Mouse (Mus musculus) hindbrain, embryonic 11.5 days (tissue): ENCODE data around the gene Emilin2. TPM values are rescaled to one million over a fixed set of nuclear protein-coding genes. Genes with fewer than 3 reads are reported as not detected.

ENCODE experiments used
- ATAC-seq: fragments of 200-750 bp; cut with Nextera tagmentation; 2 replicates; pipeline ENCODE4 v1.8.0; 2017; ENCODE audit warnings: mild to moderate bottlenecking, moderate TSS enrichment, moderate library complexity; ENCODE audit not compliant: low FRiP score
- DNase-seq: peaks from one replicate; pipeline ENCODE4 v3.0.0-alpha.2; 2015; ENCODE audit warnings: low spot score
- H3K27ac ChIP-seq: fragments of 300-500 bp; sonication (generic); 2 replicates; pipeline ENCODE4 v1.5.1; 2014; ENCODE audit warnings: mild to moderate bottlenecking, low read depth, low read length
- H3K27me3 ChIP-seq: fragments of 300-500 bp; sonication (generic); 2 replicates; pipeline ENCODE4 v1.6.1; 2014; ENCODE audit warnings: mild to moderate bottlenecking, low read length, moderate library complexity, mixed read lengths; ENCODE audit not compliant: control insufficient read depth, insufficient read depth
- H3K36me3 ChIP-seq: fragments of 300-500 bp; sonication (generic); 2 replicates; pipeline ENCODE4 v1.6.1; 2014; ENCODE audit warnings: mild to moderate bottlenecking, low read length, moderate library complexity, mixed read lengths; ENCODE audit not compliant: control insufficient read depth, insufficient read depth
- H3K4me1 ChIP-seq: fragments of 300-500 bp; sonication (generic); replicated peaks from 2 replicates; pipeline ENCODE4 v1.6.1; 2014; ENCODE audit warnings: low read length, mixed read lengths; ENCODE audit not compliant: control insufficient read depth, insufficient read depth
- H3K4me2 ChIP-seq: fragments of 300-500 bp; sonication (generic); replicated peaks from 2 replicates; pipeline ENCODE4 v1.6.1; 2014; ENCODE audit warnings: mild to moderate bottlenecking, low read depth, low read length
- H3K4me3 ChIP-seq: fragments of 300-500 bp; sonication (generic); 2 replicates; pipeline ENCODE4 v1.5.1; 2014; ENCODE audit warnings: low read depth, low read length
- H3K9ac ChIP-seq: fragments of 300-500 bp; sonication (generic); 2 replicates; pipeline ENCODE4 v1.6.1; 2014; ENCODE audit warnings: low read depth, low read length
- H3K9me3 ChIP-seq: fragments of 300-500 bp; sonication (generic); 2 replicates; pipeline ENCODE4 v1.6.1; 2016; ENCODE audit warnings: low read length; ENCODE audit not compliant: control insufficient read depth
- WGBS: fragments of 180-500 bp; shearing (Covaris S2); extraction: QIAGEN DNeasy Blood & Tissue Kit; methylation state at CpG from one replicate; pipeline ENCODE4 v1.1.7; 2014; 5-methylcytosine and 5-hydroxymethylcytosine counted together
- polyA plus RNA-seq: library from polyadenylated mRNA; unstranded; fragments of >200 nt; fragmentation: Nextera tagmentation; extraction: Ambion mirVana; gene quantifications from 2 replicates; pipeline ENCODE4 v1.2.1, GENCODE M21; 2014

The Emilin2 gene
- 7.8 and 11.2 TPM in 2 replicates for polyA plus RNA-seq

DNA sequence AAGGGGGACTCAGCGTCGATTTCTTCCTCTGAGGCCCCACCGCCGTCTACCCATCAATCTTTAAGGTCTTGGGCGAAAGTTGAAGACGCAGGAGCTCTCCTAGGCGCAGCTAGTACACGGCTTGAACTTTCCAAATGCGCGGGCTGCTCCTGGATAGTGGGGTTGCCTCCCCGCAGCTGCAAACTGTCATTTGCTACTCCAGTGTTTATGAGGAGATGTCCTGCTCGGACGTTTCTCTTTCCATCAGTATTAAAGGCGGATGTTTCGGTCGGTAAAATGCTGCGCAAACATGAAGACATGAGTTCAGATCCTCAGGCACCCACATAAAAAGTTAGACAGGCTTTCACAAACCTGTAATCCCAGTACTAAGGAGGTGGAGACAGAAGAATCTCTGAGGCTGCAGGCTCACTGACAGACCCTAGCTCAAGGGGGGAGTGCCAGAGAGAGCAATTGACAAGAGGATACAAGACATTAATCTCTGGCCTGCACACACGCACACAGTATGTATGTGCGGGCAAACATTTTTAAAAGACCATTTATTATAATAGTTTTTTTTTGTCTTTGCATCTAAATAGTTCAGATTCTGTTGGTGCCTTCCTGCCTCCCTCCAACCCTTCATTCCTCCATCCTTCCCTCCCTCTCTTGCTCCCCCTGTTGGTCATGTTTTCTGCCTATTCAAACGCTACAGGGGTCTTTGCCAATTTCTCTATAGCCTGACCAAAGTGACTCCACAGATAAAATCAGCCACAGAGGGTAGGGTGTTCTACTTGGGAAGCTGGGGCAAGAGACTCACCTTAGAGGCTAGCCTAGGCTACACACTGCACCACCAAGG, at the start of gene Emilin2:
Gene Emilin2 (minus strand): TSS at position 639 of the 832 bp plus-strand sequence.
- H3K27ac ChIP-seq, result no peak within 1 kb of the TSS
- no peak for ATAC-seq

GRCm38 (mm10) chr17:71355526-71355925, 43.7 kb upstream of the Emilin2 start:
- no peaks in the 10 kb centered on the region for H3K9me3 ChIP-seq
- no peak overlapping the region for H3K9ac ChIP-seq
- DNase-seq (no peak), ATAC-seq (no peak)
- H3K4me2 ChIP-seq, result no peak overlapping the region
- no peaks in the 10 kb centered on the region for H3K27me3 ChIP-seq
- no peaks in the 10 kb centered on the region for H3K4me1 ChIP-seq
- H3K27ac ChIP-seq, result no peak overlapping the region
- no peak overlapping the region for H3K4me3 ChIP-seq
- WGBS, result 88% methylated on average over 3 of the region's 3 CpGs
- peaks cover 2% of the 10 kb centered on the region; the same call in 1 of the 2 replicates for H3K36me3 ChIP-seq

More for the DNA sequence above, at the start of gene Emilin2:
- peaks cover 6% of the 10 kb centered on the region; the same call in 1 of the 2 replicates for H3K4me1 ChIP-seq
- peak within 1 kb of the TSS; percentile 64 for H3K4me3 ChIP-seq
- DNase-seq, result peak; percentile 77
- H3K9ac ChIP-seq, result peak within 1 kb of the TSS; percentile 71
- H3K36me3 ChIP-seq, result no peaks in the 10 kb centered on the region
- no peaks in the 10 kb centered on the region for H3K9me3 ChIP-seq
- peak within 1 kb of the TSS; percentile 100 for H3K4me2 ChIP-seq
- 9% methylated on average over 20 of the region's 20 CpGs for WGBS
- H3K27me3 ChIP-seq, result no peaks in the 10 kb centered on the region

DNA sequence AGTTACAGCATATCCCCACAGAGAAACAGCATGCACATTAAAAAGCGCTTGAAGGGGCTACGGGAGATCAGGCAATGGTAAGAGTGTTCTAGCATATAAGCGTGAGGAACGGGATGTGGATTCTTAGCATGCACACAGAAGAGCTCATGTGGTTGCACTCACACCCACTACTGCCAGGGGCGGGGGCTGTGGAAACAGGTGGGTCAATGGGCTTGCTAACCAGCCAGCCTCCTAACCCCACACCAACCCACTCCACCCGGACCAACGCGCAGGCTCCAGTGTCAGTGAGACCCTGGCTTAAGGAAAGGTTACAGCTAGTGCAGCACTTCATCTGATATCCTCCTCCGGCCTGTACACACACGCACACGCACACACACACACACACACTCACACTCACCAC, 42.4 kb upstream of the Emilin2 start:
- no peaks in the 10 kb centered on the region for H3K9me3 ChIP-seq
- no peaks in the 10 kb centered on the region for H3K4me1 ChIP-seq
- peaks cover 2% of the 10 kb centered on the region; the same call in 1 of the 2 replicates for H3K36me3 ChIP-seq
- no peak overlapping the region for H3K9ac ChIP-seq
- H3K4me2 ChIP-seq, result no peak overlapping the region
- WGBS, result 94% methylated on average over 11 of the region's 11 CpGs
- H3K4me3 ChIP-seq, result no peak overlapping the region
- ATAC-seq (no peak), DNase-seq (no peak)
- H3K27me3 ChIP-seq, result no peaks in the 10 kb centered on the region
- H3K27ac ChIP-seq, result no peak overlapping the region

DNA sequence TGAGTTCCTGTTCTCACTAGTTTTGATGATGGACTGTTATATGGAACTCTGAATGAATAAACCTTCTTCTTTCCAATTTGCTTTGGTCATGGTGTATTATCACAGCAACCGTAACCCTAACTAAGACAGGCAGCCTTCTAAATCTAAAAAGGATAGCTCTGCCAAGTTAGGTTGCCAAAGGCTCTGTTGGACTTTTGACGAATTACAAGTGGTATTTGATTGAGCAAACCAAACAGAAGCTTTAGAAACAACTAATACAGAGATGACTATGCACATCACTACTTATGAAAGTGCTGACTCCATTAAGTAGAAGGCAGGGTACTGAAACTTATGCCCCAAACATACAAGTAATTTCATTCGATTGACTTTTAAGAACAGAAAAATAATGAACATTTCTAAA, 36.4 kb upstream of the Emilin2 start:
- ATAC-seq (no peak), DNase-seq (no peak)
- H3K27ac ChIP-seq, result no peak overlapping the region
- H3K4me2 ChIP-seq, result no peak overlapping the region
- H3K4me3 ChIP-seq, result no peak overlapping the region
- peaks cover 8% of the 10 kb centered on the region; the same call in 1 of the 2 replicates for H3K36me3 ChIP-seq
- no peaks in the 10 kb centered on the region for H3K9me3 ChIP-seq
- no peak overlapping the region for H3K9ac ChIP-seq
- H3K4me1 ChIP-seq, result no peaks in the 10 kb centered on the region
- 86% methylated on average over 3 of the region's 3 CpGs for WGBS
- H3K27me3 ChIP-seq, result no peaks in the 10 kb centered on the region

GRCm38 (mm10) chr17:71342006-71342405, 30.2 kb upstream of the Emilin2 start:
- 82% methylated on average over 3 of the region's 3 CpGs for WGBS
- H3K9me3 ChIP-seq, result no peaks in the 10 kb centered on the region
- H3K27ac ChIP-seq, result no peak overlapping the region
- no peak overlapping the region for H3K9ac ChIP-seq
- ATAC-seq (no peak), DNase-seq (no peak)
- no peak overlapping the region for H3K4me2 ChIP-seq
- no peaks in the 10 kb centered on the region for H3K36me3 ChIP-seq
- no peaks in the 10 kb centered on the region for H3K4me1 ChIP-seq
- no peak overlapping the region for H3K4me3 ChIP-seq
- no peaks in the 10 kb centered on the region for H3K27me3 ChIP-seq

DNA sequence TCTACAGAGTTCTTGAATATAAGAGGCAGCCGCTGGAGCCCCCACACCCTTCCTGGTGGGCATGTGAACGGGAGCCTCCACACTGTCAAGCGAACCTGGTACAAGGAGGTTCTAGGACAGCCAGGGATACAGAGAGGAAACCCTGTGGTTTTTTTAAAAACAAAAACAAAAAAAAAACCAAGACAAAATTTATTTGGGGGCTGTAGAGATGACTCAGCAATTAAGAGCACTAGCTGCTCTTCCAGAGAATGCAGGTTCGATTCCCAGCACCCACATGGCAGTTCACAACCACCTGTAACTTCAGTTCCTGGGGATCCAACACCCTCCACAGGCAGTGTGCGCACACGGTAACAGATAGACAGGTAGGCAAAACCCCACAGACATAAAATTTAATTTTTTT, 26.8 kb upstream of the Emilin2 start:
- DNase-seq, result no peak
- no peak overlapping the region for H3K4me2 ChIP-seq
- no peaks in the 10 kb centered on the region for H3K4me1 ChIP-seq
- H3K9me3 ChIP-seq, result no peaks in the 10 kb centered on the region
- 94% methylated on average over 6 of the region's 6 CpGs for WGBS
- no peaks in the 10 kb centered on the region for H3K36me3 ChIP-seq
- H3K27me3 ChIP-seq, result no peaks in the 10 kb centered on the region
- H3K4me3 ChIP-seq, result no peak overlapping the region
- no peak overlapping the region for H3K9ac ChIP-seq
- ATAC-seq, result no peak
- no peak overlapping the region for H3K27ac ChIP-seq

GRCm38 (mm10) chr17:71337546-71337945, 25.8 kb upstream of the Emilin2 start:
- Histone ChIP-seq H3K9me3 (no peaks in the 10 kb centered on the region), H3K9ac (no peak overlapping the region), H3K4me3 (no peak overlapping the region), H3K27ac (no peak overlapping the region), H3K36me3 (no peaks in the 10 kb centered on the region), H3K4me2 (no peak overlapping the region), H3K4me1 (no peaks in the 10 kb centered on the region), H3K27me3 (no peaks in the 10 kb centered on the region)
- ATAC-seq (no peak), DNase-seq (no peak)
- WGBS, result 92% methylated on average over 9 of the region's 9 CpGs

- Histone ChIP-seq H3K4me3 (no peak overlapping the region), H3K27me3 (no peaks in the 10 kb centered on the region), H3K27ac (no peak overlapping the region), H3K4me2 (no peak overlapping the region), H3K36me3 (no peaks in the 10 kb centered on the region), H3K9me3 (no peaks in the 10 kb centered on the region), H3K9ac (no peak overlapping the region), H3K4me1 (no peaks in the 10 kb centered on the region)
- WGBS, result 79% methylated on average over 8 of the region's 8 CpGs
- DNase-seq (no peak), ATAC-seq (no peak)
Observed at GRCm38 (mm10) chr17:71336421-71336820, 24.6 kb upstream of the Emilin2 start.

DNA sequence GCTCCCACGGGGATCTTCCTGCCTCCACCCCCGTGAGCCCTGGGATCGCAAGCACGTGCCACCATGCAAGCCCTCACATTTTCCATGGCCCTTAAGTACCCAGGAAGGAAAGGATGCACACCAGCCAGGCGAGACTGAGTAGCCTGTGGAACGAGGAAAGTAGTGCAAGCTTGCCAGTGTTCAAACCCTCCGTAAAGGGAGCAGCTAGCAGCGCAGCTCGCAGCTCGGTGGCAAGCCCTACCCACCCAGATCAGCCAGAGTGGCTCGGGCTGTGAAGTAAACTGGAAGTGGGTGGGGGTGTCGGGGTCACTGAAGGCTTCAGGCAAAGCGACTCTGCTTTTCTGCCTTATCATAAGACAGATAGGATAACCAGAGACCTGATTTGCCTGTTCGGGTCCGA, 20.5 kb upstream of the Emilin2 start:
- 80% methylated on average over 15 of the region's 15 CpGs for WGBS
- no peaks in the 10 kb centered on the region for H3K27me3 ChIP-seq
- no peak overlapping the region for H3K4me3 ChIP-seq
- H3K36me3 ChIP-seq, result no peaks in the 10 kb centered on the region
- H3K4me2 ChIP-seq, result no peak overlapping the region
- H3K27ac ChIP-seq, result no peak overlapping the region
- ATAC-seq (no peak), DNase-seq (no peak)
- no peak overlapping the region for H3K9ac ChIP-seq
- no peaks in the 10 kb centered on the region for H3K9me3 ChIP-seq
- no peaks in the 10 kb centered on the region for H3K4me1 ChIP-seq
